Mouse (Mus musculus) neural tube, embryonic 14.5 days (tissue): ENCODE results near the gene Kif7. TPM values are rescaled to one million over a fixed set of nuclear protein-coding genes. Genes with fewer than 3 reads are reported as not detected.

ENCODE experiments used
- ATAC-seq: fragments of 200-750 bp; cut with Nextera tagmentation; 2 replicates; pipeline ENCODE4 v1.8.0; 2017; ENCODE audit warnings: low read depth, mild to moderate bottlenecking, moderate TSS enrichment, moderate library complexity
- H3K27ac ChIP-seq: fragments of 300-500 bp; sonication (generic); 2 replicates; pipeline ENCODE4 v1.5.1; 2014; ENCODE audit warnings: low read depth, mild to moderate bottlenecking, control low read depth, low read length, moderate library complexity, mixed read lengths
- H3K27me3 ChIP-seq: fragments of 300-500 bp; sonication (generic); 2 replicates; pipeline ENCODE4 v1.6.1; 2014; ENCODE audit warnings: low read length; ENCODE audit not compliant: control insufficient read depth, insufficient read depth
- H3K36me3 ChIP-seq: fragments of 300-500 bp; sonication (generic); 2 replicates; pipeline ENCODE4 v1.6.1; 2014; ENCODE audit warnings: low read length, mixed read lengths; ENCODE audit not compliant: control insufficient read depth, insufficient read depth
- H3K4me1 ChIP-seq: fragments of 300-500 bp; sonication (generic); 2 replicates; pipeline ENCODE4 v1.6.1; 2014; ENCODE audit warnings: low read length; ENCODE audit not compliant: control insufficient read depth, insufficient read depth
- H3K4me2 ChIP-seq: fragments of 300-500 bp; sonication (generic); 2 replicates; pipeline ENCODE4 v1.6.1; 2014; ENCODE audit warnings: mild to moderate bottlenecking, low read depth, low read length, control low read depth
- H3K4me3 ChIP-seq: fragments of 300-500 bp; sonication (generic); 2 replicates; pipeline ENCODE4 v1.5.1; 2014; ENCODE audit warnings: low read depth, low read length, control low read depth, mixed read lengths
- H3K9ac ChIP-seq: fragments of 300-500 bp; sonication (generic); replicated peaks from 2 replicates; pipeline ENCODE4 v1.6.1; 2014; ENCODE audit warnings: low read depth, mild to moderate bottlenecking, control low read depth, low read length, mixed read lengths
- H3K9me3 ChIP-seq: fragments of 300-500 bp; sonication (generic); 2 replicates; pipeline ENCODE4 v1.6.1; 2016; ENCODE audit warnings: low read length; ENCODE audit not compliant: control insufficient read depth
- WGBS: fragments of 180-500 bp; shearing (Covaris S2); extraction: QIAGEN DNeasy Blood & Tissue Kit; methylation state at CpG from one replicate; pipeline ENCODE4 v1.1.7; 2014; 5-methylcytosine and 5-hydroxymethylcytosine counted together
- polyA plus RNA-seq: library from polyadenylated mRNA; unstranded; fragments of >200 nt; fragmentation: Nextera tagmentation; extraction: Ambion mirVana; gene quantifications from 2 replicates; pipeline ENCODE4 v1.2.1, GENCODE M21; 2014

Gene Kif7
- polyA plus RNA-seq, 1 experiment from 2014 or later, result 1.3 TPM

DNA sequence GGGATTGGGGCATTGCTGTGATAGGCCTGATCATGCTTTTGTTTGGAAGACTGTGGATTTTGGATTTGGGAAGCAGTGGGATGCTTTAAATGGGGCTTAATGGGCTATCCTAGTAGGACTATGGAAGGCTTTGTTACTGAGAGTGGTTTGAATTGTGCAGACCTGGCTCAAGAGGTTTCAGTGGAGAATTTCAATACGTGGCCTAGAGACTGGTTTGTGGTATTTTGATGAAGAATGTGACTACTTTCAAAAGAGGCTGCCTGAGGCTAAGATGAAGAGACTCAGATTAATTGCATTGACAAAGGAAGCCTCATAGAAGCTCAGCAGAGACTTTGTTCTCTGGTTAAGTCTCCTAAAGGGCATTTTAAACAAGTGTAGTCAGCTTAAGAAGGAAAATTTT is 60.9 kb downstream of the Kif7 start:
- no peak overlapping the region for H3K9ac ChIP-seq
- H3K27ac ChIP-seq, result no peak overlapping the region
- H3K36me3 ChIP-seq, result no peaks in the 10 kb centered on the region
- no peaks in the 10 kb centered on the region for H3K27me3 ChIP-seq
- H3K4me2 ChIP-seq, result no peak overlapping the region
- WGBS, result 27% methylated on average over 1 of the region's 1 CpGs
- H3K4me1 ChIP-seq, result no peaks in the 10 kb centered on the region
- ATAC-seq, result no peak
- no peaks in the 10 kb centered on the region for H3K9me3 ChIP-seq
- no peak overlapping the region for H3K4me3 ChIP-seq

DNA sequence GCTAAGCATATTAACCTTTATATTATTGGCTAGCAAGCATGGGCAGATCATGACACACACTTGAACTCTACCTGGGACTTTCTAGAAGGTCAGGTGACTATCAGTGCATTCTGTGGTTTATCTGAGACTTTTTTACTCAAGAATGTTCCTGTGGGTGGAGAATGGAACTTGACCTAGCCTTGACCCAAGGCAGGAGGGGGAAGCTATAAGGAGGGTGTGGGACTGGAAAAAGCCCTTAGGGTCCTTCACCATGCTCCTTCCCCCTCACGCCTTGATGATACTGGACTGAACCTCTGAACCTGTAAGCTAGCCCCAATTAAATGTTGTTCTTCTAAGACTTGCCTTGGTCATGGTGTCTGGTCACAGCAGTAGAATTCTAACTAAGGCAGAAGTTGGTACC is 61.3 kb downstream of the Kif7 start:
- WGBS, result 100% methylated on average over 1 of the region's 1 CpGs
- no peak for ATAC-seq
- Histone ChIP-seq H3K27me3 (no peaks in the 10 kb centered on the region), H3K9ac (no peak overlapping the region), H3K4me3 (no peak overlapping the region), H3K4me2 (no peak overlapping the region), H3K27ac (no peak overlapping the region), H3K4me1 (no peaks in the 10 kb centered on the region), H3K36me3 (no peaks in the 10 kb centered on the region), H3K9me3 (no peaks in the 10 kb centered on the region)

DNA sequence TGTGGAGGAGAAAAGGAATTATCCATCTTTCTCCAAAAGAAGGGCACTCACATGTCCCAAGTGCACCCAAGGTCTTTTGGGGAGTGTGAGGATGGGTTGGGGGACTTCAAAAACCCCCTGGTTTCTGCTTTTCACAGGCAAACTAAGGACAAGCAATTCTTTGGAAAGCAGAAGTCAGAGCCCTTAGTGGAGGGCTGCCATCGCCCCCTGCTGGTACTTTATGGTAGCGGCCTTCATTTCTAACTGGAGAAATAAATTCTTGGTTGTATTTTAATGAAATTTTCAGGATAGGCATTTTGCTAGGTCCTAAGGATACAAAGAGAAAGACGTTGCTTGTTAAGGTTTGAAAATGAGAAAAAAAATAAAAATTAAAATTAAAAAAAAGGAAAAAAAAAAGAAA is 66.5 kb downstream of the Kif7 start:
- H3K4me1 ChIP-seq, result no peaks in the 10 kb centered on the region
- 13% methylated on average over 3 of the region's 3 CpGs for WGBS
- no peak overlapping the region for H3K4me2 ChIP-seq
- H3K27ac ChIP-seq, result no peak overlapping the region
- H3K36me3 ChIP-seq, result no peaks in the 10 kb centered on the region
- no peak for ATAC-seq
- no peak overlapping the region for H3K4me3 ChIP-seq
- H3K9ac ChIP-seq, result no peak overlapping the region
- H3K9me3 ChIP-seq, result no peaks in the 10 kb centered on the region
- no peaks in the 10 kb centered on the region for H3K27me3 ChIP-seq

Other genes with a start within 250 kb of the Kif7 start
- 23.0 and 30.5 TPM in 2 replicates for gene Polg, start 249.4 kb downstream of the Kif7 start, polyA plus RNA-seq
- 3.9 and 4.0 TPM in 2 replicates for gene Rhcg, start 98.1 kb downstream of the Kif7 start, polyA plus RNA-seq
- gene Ticrr, start 55.5 kb downstream of the Kif7 start, polyA plus RNA-seq, result 0.98 and 1.4 TPM in 2 replicates
- 0.17 TPM in 1 of 2 replicates, not detected in the other for gene Plin1, start 17.2 kb upstream of the Kif7 start, polyA plus RNA-seq
- gene Pex11a, start 27.4 kb upstream of the Kif7 start, polyA plus RNA-seq, result 13.4 and 16.2 TPM in 2 replicates
- 0.08 and 0.12 TPM in 2 replicates for gene Wdr93, start 27.4 kb upstream of the Kif7 start, polyA plus RNA-seq
- gene Mesp1, start 78.1 kb upstream of the Kif7 start, polyA plus RNA-seq, result not detected in 2 replicates
- gene Mesp2, start 95.0 kb upstream of the Kif7 start, polyA plus RNA-seq, result 0.71 and 1.2 TPM in 2 replicates
- gene Anpep, start 145.3 kb upstream of the Kif7 start, polyA plus RNA-seq, result 0.95 and 7.2 TPM in 2 replicates
- 42.0 and 48.8 TPM in 2 replicates for gene Ap3s2, start 204.9 kb upstream of the Kif7 start, polyA plus RNA-seq
- gene Arpin, start 219.6 kb upstream of the Kif7 start, polyA plus RNA-seq, result 18.9 and 20.1 TPM in 2 replicates